Mouse (Mus musculus): Measurements from ENCODE around the gene Ksr1.

DNA sequence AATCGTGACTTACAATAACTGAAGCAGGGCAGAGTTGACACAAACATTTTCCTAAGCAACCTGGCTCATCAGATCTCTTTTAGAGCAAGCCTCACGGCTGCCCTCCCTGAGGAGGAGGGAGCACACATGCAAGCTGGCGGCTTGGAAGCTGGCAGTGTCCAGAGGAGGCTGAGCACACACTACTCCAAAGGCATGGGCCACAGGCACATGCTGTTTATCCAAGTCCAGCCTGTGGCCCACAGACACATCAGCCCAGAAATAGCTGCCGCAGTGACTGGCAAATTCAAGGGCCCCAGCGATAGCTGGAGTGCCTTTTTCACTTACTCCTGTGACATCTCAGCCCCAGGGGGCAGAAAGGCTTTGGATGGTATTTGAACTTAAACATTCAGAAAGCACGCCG, 82.6 kb downstream of the Ksr1 start:
- TF ChIP-seq CTCF (IDR thresholded peaks at IDR 0.05; ENCODE audit: control insufficient read depth, insufficient read depth, low read length) = no peak
- no peak for TF ChIP-seq POLR2A (IDR thresholded peaks at IDR 0.05; ENCODE audit: borderline replicate concordance, control insufficient read depth, low read depth, low read length)

Data from bone marrow, adult 2 months (tissue).